Mouse (Mus musculus) right cerebral cortex, postnatal 25 days (tissue): ENCODE measurements at regions not wholly inside any gene's neighbourhood (a gene's known extent, or its start where the extent isn't known, plus 50 kb on each side); places are given as distances from the start of the nearest gene placed in this dataset.

Source experiments
- DNase-seq: peaks from one replicate; pipeline ENCODE4 v3.0.0; 2022

- no peak for DNase-seq
Observed at GRCm38 (mm10) chr5:91692292-91692691, 174.9 kb downstream of the Parm1 start.

GRCm38 (mm10) chr5:91678727-91679126, 161.3 kb downstream of the Parm1 start:
- DNase-seq, result no peak
